Mouse (Mus musculus) mouse embryonic stem cell (cell line): ENCODE results near the gene Zfp189.

Experiments used
- in situ Hi-C, 2 experiments: fragments of 300-500 bp; cut with MboI; formaldehyde crosslinking; loops; 1 replicate in 1 of 2; 3 replicates in 1 of 2; pipeline ENCODE4 v1.14.3; 2019 to 2020; ENCODE audit warnings: low sequenced_read_pairs in 2 of 2, low pct_unique_long_range_greater_than_20kb in 1 of 2, mixed read lengths in 1 of 2; ENCODE audit not compliant: unreplicated experiment in 1 of 2

Gene Zfp189

GRCm38 (mm10) chr4:49535036-49535435 is 14.1 kb downstream of the Zfp189 start:
- in situ Hi-C loops, result no loop called here

DNA sequence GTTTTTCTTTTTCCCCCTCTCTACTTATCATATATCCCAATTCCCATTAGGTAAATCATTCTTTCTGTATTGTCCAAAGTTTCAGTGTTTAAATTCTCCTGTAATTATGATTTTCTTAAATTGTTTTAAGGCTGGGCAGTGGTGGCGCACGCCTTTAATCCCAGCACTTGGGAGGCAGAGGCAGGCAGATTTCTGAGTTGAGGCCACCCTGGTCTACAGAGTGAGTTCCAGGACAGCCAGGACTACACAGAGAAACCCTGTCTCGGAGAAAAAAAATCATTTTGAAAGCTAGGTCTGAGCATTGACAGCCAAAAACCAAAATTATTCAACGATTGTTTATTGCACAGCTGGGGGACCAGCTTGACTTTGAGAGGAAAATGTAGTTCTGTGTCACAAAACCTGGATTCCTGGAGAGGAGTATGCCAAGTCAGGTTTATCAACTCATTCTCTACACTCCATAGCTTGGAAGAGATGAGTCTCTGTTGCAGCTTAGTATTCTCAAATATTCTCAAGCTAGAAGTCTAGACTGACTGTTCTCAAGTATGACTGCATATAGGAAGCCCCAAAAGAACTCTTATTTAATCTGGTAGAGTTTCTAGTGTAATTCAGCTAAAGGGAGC is 14.8 kb downstream of the Zfp189 start:
- in situ Hi-C loops, result no loop called here

GRCm38 (mm10) chr4:49536671-49537070 is 15.7 kb downstream of the Zfp189 start:
- in situ Hi-C loops, result no loop called here

DNA sequence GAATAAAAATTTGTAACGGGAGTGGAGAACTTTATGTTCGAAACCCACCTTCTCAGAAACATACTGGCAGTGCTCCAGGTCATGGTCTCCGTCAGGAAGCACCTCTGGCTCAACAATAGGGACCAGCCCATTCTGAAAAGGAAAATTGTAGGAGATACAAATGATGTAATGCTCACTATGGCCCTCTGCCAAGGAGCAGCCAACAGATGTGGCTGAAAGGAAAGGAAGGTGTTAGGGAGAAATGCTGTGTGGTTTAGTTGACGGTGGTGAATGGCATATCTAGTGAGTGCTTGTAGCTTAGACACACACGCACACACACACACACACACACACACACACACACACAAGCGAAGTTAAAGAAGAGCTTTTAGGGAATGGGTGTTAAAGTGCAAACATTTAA is 18.7 kb downstream of the Zfp189 start:
- in situ Hi-C loops, result no loop called here

GRCm38 (mm10) chr4:49540966-49541365 is 20.0 kb downstream of the Zfp189 start:
- in situ Hi-C loops, result no loop called here

GRCm38 (mm10) chr4:49546026-49546425 is 25.1 kb downstream of the Zfp189 start:
- in situ Hi-C loops, result no loop called here

DNA sequence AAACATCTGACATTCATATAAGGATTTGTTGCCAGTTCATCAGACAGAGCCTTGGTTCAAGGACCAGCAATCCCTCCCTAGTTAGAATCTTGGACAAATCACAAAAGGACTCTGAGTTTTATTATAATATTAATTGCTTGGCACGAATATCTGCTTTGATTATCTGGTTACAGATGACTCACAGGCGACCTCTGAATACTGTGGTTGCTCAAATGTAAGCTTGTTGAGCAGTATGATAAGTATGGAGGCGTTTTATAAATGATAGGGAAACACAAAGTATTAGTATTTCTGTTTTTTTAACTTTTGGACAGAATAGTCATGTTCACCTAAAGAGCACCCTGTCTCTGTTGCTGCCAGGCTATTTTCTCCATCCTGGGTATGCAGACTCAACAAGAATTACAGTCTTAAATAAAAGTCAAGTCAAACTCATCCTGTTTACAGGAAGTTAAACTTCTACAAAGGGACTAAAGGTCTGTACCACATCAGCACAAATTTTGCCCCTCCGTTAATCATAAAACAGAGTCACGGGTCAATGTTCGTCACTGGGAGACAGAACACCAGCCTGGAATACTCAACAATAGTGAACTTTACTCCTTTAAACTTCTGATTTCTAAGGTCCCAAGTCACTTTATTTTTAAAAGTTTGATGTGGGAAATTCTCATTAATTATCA is 26.0 kb downstream of the Zfp189 start:
- in situ Hi-C loops, result no loop called here

DNA sequence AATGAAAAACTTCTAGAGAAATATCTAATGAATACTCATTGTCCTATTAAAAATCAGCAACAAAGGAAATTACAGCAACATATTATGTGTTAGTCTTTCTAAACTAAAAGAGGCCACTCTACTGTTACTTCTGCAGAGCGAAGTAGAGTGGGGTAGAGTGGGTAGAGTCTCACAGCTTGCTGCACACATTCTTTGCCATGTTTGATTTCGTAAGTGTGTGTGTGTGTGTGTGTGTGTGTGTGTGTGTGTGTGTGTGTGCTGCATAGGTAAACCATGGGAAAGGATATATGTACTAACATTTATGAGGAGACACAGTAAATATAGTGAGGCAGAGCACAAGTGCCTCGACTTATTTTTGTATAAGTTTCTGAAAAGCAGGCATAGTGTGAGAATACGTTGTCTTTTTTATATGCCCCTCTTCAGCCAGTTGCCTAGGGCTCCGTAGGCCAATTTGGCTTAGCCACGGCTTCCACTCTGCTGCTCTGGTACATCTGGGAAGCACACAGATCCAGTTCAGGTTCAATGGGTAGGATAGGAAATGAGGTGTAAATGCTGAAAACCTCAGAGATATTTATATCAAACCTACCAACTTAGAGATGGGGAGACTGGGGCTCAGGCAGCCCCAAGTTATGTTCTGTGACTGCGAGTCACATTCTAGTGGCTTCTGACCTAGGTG is 26.7 kb downstream of the Zfp189 start:
- in situ Hi-C loops, result no loop called here

DNA sequence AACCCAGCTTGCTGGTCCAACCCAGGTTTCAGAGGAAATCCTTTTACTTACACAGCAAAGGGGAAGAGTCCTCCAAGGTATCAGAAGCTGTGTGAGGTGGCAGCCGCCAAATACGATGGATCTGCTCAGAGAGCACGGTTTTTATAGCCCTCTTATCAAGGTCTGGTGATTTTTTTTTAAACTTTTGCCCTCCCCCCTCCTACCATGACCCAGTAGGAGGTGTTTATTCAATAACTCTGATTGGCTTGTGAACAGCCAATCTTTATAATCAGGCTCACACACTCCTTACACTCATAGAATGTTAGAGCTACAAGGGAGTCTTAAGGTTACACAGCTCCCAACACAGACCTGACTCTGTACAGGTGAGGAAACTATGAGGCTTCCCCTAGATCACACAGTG is 28.4 kb downstream of the Zfp189 start, which contains the start of gene Aldob:
Gene Aldob (minus strand): TSS at position 164 of the 400 bp plus-strand sequence.
- in situ Hi-C loops, result no loop called here

DNA sequence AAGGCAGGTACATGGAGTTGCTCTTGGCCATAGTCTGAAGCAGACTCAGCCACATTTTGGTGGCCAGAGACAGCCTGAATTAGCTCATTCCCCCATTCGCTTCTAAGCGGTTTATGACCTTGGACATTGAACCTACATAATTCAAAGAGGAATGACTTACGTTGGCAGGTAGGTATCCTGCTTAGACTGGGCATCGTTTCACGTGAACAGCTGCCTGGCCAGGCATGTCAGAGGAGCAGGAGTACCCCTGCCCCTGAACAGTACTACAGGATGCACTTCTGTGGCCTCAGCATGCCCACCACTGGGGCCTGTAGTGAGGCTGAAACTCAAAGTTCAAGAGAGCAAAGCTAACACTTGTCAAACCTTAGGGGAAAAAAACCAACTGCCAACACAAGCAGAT is 32.4 kb downstream of the Zfp189 start:
- in situ Hi-C loops, result no loop called here

DNA sequence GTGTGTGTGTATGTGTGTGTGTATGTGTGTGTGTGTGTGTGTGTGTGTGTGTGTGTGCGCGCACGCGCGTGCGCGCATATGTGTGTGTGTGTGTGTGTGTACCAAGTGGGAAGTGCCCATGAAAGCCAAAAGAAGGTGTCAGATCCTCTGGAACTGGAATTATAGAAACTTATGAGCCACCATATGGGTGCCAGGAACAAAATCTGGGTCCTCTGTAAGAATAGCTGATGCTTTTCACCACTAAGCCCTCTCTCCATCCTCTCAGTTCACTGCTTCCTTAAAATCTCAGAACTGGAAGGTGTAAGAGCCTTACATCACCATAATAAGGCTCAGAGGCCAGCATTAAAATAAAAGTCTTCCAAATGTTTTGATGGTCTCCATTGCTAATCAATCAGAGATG is 36.4 kb downstream of the Zfp189 start:
- in situ Hi-C loops, result no loop called here

GRCm38 (mm10) chr4:49558181-49558580 is 37.2 kb downstream of the Zfp189 start:
- in situ Hi-C loops, result no loop called here

GRCm38 (mm10) chr4:49559915-49560772 is 39.2 kb downstream of the Zfp189 start:
- in situ Hi-C loops, result no loop called here

DNA sequence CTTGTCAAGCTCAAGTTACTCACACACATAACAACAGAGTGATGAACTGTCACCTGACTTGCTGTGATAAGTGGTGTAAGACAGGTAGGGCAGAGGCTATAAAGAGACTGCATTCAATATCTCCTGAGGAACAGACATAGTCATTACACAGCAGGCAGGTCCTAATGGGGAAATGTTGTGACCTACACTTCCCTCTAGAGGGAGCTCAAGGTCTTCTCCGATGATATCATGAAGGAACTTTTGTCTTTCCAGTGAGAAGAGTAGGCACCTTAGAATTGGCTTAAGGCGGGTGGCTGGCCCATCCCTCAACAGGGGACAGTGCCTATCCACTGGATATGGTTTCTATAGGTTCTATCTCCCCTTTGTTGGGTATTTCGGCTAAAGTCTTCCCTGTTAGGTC is 46.6 kb downstream of the Zfp189 start:
- in situ Hi-C loops, result no loop called here

DNA sequence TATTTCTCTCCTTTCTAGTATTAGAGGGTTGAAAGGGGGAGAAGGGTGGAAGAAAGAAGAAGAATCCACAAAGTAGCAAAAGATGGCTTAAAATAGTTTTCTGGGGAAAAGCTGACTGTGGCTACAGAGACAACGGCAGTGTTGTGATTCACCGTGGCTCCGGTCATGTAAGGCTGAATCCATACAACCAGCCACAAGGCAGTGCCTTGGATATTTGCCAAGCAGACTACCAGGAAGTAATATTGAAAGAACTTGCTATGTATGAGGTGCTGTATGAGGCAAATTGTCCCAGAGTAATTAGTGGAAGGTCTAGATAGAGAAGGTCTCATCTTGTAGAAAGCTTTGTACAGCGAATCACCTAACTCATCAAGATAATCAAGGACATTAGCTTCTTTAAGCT is 51.2 kb downstream of the Zfp189 start:
- in situ Hi-C loops, result loop anchor here in 1 of 2 experiments (10.0 kb wide), 1 partner anchor 53 kb away; no protein-coding TSS in a partner anchor
